Mouse (Mus musculus) activated CD4-positive, CD25-positive, alpha-beta regulatory T cell, adult 4 months (primary cell): ENCODE measurements around the gene Agfg1. TPM values are rescaled to one million over a fixed set of nuclear protein-coding genes. Genes with fewer than 3 reads are reported as not detected.

ENCODE experiments used
- ATAC-seq: one replicate; pipeline ENCODE4 v1.8.0; 2017
- polyA plus RNA-seq, 2 experiments: library from polyadenylated mRNA; unstranded; fragments of 100-300 nt; shearing (Covaris generic); gene quantifications; one replicate each; pipeline ENCODE4 v1.2.1; 2017

The Agfg1 gene
- 10 to 100 TPM; 37.1 to 42.3 TPM for polyA plus RNA-seq

DNA sequence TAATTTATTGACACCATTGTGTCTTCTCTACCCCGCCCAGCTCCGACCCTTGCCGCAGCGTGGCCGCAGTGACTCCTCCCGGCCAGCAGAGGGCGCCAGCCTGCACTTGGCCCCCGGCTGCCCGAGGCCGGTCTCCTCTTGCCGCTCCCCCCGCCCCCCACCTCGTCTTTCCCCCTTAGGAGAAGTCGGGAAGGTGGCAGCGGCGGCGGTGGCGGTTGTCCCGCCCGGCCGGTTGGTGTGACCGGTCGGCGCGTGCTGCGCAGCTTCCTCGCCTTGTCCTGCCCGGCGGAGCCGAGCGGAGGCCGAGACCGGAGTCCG, at the start of gene Agfg1:
TSS of gene Agfg1 (plus strand) at position 188 of the 318 bp plus-strand sequence.
- ATAC-seq = peak; percentile 52

DNA sequence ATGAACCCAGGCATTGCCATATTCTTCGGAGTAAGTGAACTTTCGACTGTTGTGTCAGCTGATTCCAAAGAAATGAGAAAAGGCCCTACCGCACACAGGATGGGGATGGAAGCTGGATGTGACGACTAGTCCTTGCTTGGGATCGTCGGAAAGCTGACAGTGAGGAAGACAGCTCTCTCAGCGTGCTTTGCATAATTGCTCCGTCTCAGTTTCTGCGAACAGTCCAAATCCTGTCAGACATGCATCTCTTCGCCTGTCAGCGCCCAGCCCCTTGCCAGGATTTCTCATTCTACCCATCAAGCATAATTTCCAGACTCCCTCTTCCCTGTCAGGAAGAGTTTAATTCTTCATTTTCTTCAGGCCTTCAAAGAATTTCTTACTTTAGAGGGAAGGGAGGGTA, 48.2 kb upstream of the Agfg1 start:
- ATAC-seq = no peak

DNA sequence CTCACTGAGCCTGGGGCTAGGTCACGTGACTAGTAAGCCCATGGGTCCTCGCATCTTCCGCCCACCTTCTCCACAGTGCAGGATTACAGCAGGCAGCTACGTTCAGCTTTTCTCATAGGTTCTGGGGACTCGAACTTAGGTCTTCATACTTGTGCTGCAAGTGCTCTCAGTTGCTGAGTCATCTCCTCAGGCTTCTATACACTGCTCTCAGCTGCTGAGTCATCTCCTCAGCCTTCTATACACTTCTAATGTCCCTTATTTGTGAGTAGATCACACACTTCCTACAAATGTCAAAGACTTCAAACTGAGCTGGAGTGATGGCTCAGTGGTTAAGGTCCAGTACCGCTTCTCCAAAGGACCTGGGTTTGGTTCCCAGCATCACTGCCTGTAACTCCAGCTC, 47.0 kb upstream of the Agfg1 start:
- ATAC-seq = no peak

DNA sequence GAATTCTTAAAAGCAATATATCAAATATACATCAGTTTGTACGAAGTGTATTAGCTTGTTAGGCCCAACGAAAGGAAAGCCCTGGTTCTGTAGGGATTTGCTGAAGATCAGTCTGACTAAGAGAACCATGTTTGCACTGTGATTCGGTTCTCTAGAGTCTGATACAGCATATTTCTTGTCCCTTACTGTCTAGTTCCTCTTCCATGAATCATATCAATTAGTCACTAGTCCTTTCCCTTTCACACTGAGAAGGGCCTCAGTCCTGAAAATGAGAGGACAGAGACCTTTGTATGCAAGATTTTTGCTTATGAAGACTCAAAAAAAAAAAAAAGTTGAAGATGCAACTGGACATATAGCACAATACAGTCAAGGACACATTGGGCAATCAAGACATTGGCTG, 46.2 kb upstream of the Agfg1 start:
- no peak for ATAC-seq

DNA sequence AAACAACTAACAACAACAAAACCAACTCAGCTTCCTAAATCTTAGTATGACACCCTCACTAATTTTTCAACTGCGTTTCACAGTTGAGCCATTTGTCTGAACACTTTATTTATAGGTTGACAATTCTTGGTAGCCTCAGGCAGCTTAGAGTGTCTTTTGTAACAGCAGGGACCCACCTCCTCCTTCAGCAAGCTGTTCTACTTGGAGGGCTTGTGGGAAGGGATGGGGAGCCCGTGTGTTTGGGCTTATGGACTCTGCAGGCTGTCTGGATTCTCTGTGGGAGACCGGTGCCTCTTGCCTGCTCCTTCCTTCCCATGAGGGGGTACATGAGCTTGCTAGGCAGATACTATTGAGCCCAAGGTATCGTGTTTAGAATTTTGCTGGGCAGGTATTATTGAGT, 45.3 kb upstream of the Agfg1 start:
- ATAC-seq = no peak

DNA sequence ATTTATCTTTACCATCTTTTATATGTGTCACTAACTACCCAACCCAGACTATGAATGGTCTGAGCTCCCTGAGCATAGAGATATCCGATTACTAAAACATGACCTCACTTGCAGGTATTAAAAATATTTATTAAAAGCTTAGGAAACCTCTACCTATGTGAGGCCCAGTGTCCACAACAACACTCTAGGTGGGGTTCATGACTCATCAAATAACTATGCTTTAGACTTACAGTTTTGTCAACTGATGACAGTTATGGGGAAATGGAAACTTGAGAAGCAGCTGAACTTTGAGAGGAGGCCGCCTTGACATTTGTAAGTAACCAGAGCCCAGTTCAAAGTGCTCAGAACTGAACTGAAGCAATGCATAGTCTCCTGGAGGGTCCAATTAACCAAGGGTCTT, 44.1 kb upstream of the Agfg1 start:
- peak; percentile 56 for ATAC-seq

DNA sequence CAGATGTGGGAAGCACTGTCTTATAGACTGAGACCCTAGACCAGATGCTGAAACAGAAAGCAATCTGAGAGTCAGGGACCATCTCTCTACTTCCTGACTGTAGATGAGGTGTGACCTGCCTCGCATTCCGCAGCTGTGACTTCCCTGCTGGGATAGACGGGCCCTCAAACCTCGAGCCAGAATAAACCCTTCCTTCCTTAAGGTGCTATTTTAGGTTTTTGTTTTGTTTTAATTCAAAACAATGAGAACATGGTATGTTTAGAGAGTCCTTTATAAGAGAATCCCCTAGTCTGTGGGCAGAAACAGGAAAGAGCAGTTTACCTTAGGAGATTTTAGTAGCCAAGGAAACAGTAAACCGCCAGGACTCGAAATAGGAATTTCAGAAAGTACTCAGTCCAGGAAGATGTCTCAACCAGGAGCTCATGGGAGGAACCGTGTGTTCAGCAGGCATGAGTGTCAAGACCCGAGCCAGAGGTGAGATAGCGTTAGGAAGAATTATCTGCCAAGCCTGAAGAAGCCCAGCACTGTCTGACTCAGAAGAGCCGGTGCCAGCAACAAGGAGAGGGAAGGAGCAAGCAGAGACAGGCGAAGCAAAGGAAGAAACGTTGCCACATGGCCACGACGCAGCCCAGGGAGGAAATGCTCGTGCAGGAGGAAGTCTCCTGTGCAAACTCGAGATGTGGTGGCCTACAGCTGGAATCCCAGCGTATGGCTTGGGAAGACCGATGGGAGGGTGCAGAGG, 43.4 kb upstream of the Agfg1 start:
- ATAC-seq = peak; percentile 67

DNA sequence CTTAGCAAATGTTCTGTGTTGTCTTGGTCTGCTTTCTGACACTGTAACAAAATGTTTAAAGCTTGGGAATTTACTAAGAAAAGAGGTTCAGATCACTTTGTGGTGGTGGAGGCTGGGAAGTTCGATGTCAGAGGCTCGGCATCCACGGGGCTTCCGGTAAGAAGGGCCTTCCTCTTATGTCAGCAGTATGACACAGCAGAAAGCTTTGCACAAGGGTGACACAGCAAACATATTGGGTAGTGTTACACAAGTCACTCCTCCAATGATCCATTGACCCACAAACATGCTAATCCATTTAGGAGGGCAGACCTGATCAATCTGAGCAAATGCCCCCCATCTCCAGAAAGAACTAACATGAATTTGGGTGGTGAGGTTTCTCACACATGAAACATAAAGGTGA, 42.2 kb upstream of the Agfg1 start:
- no peak for ATAC-seq

DNA sequence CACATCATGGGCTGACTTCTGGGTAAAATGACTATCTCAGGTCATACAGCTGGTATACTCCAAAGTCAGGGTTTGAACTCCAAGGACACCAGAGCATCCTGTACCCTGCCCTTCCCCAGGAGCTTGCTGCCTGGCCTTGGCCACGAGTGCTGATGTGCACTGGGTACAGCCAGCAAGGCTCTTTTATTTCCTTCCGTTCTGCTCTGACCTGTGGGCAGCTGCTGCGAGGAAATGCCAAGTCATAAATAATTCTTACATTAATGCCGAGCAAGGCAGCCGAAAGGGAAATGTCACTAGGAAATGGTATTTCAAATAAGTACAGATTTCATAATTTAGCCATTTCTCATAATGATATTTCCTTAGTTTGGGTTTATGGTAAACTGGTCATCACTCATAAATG, 41.0 kb upstream of the Agfg1 start:
- no peak for ATAC-seq

DNA sequence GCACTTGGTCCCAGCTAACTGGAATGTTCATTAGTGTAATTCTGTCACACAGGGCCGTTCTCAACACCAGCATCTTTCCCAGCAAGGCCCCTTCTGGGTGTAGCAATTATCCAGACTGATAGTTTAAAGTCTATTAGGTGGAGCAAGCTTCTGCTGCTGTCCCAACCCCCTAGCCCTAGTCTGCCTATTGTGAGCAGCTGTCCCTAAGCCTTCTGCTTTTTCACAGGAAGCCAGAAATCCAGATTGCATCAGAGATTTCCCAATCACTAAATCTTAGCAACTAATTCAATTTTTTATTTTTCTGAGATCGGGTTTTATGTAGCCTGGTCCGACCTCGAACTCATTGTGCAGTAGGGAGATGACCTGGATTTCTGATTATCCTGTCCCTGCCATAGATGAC, 40.4 kb upstream of the Agfg1 start:
- no peak for ATAC-seq

DNA sequence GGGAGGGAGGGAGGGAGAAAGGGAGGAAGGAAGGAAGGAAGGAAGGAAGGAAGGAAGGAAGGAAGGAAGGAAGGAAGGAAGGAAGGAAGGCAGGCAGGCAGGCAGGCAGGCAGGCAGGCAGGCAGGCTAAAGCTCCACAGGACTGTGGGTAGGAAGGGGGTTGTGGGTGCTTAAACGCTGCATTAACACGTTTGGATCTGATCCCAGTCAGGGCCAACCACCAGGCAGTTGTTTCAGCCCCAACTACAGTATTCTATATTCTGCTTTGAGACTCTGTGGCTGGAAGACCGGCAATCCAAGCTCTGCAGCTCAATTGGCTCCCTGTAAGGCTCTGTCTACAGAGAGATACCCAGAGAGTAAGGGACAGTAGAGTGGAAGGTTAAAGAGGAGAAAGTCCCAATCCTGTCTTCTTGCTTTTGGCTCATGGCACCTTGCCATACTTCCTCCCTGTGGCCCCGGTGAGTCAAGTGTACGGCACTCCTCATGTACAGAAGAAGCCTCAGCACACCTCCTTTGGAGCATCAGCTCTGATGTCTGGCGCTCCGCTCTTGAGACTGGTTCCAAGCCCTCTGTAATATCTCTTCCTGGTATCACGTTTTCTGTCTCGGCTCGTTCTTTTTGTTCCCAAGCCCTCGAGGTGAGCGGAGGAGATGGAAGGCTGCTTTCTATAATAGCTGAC, 38.0 kb upstream of the Agfg1 start:
- ATAC-seq = no peak

DNA sequence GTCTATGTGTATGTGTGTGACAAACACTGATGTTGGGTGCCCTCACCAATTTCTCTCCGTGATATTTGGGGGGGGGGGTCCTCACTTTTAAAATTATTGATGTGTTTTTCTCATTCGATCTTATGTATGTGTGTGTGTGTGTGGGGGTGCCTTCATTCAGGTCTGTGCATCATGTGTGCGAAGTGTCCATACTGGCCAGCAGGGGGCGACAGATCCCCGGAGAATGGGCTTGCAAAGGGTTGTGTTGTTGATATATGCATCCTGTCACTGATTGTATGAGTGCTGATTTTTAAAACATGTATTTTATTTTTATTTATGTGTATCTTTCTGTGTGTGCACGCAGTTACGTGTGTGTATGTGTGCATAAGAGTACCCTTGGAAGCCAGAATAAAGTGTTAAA, 35.7 kb upstream of the Agfg1 start:
- ATAC-seq = peak; percentile 36

DNA sequence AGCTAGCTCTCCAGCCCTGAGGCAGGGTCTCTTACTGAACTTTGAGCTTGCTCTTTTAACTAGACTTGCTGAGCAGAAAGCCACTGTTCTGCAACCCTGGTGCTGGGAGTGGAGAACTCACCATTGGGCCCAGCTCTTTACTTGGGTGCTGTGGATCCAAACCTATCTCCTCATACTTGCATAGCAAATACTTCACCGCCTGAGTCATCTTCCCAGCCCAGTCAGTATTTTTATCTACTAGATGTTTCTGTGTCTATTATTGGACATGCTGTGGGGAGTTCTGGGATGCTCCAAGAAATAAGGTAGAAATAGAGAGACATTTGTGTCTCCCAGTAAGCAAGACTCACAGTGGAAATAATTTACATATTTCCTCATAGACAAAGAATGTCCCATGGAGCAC, 35.2 kb upstream of the Agfg1 start:
- no peak for ATAC-seq

DNA sequence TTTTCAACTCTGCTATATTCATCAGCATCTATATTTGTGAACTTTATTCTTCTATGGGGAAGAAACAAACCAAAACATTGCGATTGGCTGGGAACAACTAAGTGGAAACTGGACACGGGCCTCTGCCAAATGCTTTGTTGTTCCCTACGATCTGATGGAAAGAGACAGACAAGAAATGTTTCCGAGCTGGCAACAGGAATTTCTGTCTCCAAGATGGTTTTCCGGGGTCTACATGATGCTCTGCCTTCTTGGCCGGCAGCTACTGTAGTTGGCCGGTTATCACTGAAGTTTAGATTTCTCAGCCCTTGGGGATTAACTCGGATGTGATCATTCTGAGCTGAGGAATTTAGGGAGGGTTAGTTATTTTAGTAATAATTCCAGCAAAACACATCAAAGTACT, 32.9 kb upstream of the Agfg1 start:
- ATAC-seq = no peak

DNA sequence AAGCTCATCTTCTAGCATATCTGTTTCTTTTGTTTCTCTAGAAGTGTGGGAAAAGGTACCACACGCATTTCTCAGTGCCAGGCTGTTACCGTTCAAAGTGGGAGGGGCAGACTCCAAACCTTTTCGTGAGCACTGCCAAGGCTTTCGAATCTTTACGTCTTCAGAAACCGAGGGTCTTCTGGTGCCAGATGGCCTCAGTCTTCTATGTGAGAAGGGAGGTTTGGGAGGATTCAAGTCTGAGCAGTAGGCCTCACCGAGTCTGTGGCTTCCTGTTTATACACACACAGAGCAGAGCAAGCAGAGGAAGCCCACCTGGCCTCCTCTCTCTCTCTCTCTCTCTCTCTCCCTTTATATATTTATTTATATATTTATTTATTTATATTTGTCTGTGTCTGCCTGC, 32.1 kb upstream of the Agfg1 start:
- peak; percentile 76 for ATAC-seq

DNA sequence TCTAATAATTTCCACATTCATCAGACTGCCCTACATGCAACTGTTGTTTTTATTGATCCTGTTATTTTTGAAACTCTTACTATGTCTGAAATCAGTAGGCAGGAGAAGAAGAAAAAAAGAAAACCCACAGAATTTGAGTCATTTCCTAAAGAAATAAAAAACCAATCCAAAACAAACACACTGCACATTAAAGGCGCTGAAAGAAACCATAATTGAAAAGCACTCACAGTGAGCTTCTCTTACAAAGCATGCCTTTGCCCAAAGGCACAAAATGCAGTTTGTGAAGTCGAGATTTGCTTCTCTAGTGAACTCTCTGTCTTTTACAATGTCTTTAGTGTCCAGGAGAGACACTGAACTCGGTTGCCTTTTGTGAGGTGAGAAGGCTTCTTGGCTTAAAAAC, 30.7 kb upstream of the Agfg1 start:
- no peak for ATAC-seq

DNA sequence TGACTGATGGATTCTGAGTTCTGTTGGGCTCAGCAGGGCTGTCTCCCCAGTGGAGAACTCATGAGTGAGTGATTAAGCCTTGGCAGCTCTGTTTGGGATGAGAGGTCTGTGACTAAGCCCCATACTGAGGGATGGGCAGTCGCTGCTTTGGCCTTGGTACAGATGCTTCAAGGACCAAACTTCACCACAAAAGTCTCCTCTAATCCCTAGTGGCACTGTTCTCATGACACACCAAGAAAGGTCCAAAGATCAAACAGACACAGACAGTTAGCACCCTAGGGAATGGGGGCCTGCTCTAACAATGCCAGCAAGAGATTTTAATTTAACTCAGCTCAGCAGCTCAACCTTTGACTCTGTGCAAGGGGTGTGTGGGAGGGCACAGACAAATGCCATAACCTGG, 27.5 kb upstream of the Agfg1 start:
- ATAC-seq = no peak

DNA sequence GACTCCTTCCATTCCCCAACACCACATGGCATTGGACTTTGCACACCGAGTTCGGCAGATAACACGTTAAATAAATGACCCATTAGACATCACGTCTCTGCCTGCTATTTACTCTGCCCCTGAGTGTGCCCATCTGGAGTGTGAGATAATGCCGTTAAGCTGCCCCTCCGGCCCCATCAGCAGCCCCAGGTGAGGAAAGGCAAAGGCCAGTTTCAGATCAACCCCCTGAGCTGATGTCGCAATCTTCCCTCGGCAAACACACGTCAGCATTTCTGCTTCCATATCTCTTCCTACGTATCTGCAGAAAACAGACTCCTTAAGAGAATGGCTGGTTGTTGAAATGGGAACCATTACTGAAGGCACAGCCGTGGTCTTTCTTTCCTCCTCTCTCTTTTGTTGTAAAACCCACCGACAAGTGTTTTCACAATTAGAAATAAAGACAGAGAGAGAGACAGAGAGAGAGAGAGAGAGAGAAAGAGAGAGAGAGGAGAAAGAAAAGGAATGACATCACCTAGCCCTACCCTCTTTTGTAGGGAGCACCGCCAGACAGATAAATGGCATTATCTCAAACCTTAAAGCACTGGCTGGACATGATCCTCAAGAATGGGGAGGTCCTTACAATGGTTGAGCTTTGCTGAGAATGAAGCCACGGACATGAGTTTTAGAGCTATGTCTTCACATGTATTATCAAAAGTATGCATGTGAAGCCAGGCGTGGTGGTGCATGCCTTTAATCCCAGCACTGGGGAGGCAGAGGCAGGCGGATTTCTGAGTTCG, 23.2 kb upstream of the Agfg1 start:
- no peak for ATAC-seq

DNA sequence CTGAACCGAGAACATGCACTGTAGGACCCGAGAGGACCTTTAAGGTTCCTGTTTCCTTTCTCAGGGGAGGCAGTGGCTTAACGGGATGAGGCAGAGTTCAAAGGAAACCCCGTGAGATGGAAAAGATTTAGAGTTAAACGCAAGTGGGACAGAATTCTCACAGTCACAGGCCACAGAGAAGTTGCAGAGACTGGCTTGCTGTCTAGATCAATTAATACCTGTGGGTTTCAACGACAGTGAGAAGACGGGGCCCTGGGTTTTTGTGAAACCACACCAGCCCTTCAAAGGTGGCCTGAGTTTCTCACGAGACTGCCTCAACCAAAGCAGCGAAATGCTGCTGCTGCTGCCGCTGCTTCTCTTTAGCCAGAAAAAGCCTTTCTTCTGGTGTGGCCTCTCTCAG, 19.9 kb upstream of the Agfg1 start:
- peak; percentile 81 for ATAC-seq

DNA sequence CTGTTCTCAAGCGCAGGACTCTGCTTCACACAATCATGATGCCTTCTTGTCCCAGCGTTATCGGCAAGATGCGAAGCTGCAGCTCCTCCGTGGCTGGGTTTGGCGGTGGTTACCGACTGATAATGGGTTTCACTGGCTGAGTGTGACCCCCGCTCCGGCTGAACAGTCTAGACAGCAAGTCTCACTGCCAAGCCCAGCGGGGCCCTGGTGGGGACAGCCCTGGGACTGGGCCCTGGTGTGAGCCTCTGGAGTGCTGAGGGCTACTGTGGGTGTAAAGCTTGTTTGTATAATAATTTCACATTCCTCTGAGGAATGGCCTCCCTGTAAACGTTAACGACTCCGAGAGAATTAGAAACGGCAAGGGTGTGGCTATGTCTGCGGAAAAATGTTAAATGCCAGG, 19.1 kb upstream of the Agfg1 start:
- ATAC-seq = no peak

DNA sequence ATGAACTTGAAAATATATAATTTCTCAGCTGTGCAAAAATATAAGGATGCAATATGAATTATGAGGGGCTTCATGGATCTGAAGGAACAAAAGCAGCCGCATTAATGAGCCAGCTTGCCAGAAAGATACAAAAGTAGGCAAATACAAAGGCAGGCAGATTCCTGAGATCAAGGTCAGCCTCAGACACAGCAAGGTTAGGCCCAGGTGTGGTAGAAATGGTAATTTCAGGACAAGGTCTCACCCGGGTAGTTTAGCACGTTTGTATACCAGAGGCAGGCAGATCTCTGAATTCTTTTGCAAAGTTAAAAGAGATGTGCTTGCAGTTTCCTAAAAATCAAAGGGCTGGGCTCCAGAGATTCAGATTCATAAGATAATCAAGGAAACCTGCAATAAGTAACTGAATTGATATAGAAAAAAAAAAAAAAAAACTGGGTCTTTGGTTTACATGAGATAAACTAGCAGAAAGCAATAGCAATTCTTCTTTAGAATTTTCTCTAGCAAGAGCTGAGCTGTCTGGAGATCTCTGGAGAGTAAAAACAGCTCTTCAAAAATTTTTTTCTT, 18.6 kb upstream of the Agfg1 start:
- ATAC-seq = no peak

DNA sequence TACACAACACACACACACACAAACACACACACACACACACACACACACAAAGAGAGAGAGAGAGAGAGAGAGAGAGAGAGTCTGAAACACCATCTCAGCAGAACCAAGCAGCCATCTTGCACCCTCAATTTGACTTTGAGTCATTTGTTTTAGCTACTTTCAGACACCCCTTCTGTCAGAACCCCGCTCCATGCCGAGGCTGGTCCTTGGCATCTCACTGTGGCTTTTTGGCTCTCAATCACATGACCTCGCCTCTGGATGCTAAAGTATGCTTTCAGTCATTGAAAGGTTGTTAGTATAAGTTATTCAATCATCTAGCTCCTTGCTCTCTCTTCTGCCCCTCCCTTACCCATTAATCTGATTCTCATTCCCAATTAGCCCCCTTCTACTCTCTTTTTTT, 17.4 kb upstream of the Agfg1 start:
- ATAC-seq = no peak

DNA sequence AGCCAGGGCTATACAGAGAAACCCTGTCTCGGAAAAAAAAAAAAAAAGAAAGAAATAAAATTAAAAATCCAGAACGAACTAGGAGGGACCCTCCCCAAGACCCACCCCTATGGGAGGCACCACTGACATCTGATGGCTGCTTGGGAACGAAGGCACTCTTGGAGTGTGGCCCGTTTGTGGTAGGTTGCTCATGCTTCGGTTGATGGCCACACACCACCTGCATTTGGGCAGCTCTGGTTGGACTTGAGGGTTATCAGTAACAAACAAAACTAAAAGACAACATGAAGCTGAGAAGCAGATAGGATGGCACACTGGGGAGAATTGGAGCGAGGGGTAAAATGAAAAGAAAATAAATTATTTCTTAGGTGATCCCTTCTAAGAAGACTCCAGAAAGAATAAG, 15.1 kb upstream of the Agfg1 start:
- ATAC-seq = no peak

DNA sequence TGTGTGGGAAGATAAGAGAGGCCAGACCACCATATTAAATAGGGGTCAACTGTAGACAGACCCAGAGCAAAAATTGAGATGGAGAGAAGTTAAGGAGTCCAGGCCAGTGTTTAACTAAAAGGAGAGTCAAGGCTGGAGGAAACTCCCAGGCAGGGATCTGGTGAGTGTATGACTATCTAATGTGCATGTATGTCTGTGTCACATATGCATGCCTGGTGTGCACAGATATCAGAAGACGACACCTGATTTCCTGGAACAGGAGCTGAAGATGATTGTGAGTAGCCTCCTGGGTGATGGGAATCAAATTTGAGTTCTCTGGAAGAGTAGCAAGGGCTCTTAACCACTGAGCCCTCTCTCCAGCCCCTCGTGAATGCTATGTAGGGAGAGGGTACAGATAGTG, 14.0 kb upstream of the Agfg1 start:
- ATAC-seq = no peak
